Mouse (Mus musculus) testis, postnatal 10 days (tissue): ENCODE measurements around the gene Rhot2.
A peak's percentile ranks its signal among the peaks of the same experiment; 100 is the strongest.
"Not testable (repeated sequence)": the region's sequence is repeated elsewhere in the genome, so short reads cannot be mapped to it uniquely, and the experiment has no call there.

Source experiments
- DNase-seq: peaks from one replicate; pipeline ENCODE4 v3.0.0; 2021; ENCODE audit warnings: low spot score

Gene Rhot2

GRCm38 (mm10) chr17:25874148-25874720, 29.6 kb upstream of the Rhot2 start:
- no peak for DNase-seq

GRCm38 (mm10) chr17:25873405-25874147, 28.9 kb upstream of the Rhot2 start:
- DNase-seq, result no peak

- DNase-seq, result no peak
These were observed 28.0 kb upstream of the Rhot2 start for GRCm38 (mm10) chr17:25872676-25873075.

GRCm38 (mm10) chr17:25871566-25871965, 26.9 kb upstream of the Rhot2 start:
- DNase-seq, result not testable (repeated sequence)

GRCm38 (mm10) chr17:25869954-25870353, 25.3 kb upstream of the Rhot2 start:
- DNase-seq, result no peak

GRCm38 (mm10) chr17:25869498-25869897, 24.8 kb upstream of the Rhot2 start:
- no peak for DNase-seq

DNA sequence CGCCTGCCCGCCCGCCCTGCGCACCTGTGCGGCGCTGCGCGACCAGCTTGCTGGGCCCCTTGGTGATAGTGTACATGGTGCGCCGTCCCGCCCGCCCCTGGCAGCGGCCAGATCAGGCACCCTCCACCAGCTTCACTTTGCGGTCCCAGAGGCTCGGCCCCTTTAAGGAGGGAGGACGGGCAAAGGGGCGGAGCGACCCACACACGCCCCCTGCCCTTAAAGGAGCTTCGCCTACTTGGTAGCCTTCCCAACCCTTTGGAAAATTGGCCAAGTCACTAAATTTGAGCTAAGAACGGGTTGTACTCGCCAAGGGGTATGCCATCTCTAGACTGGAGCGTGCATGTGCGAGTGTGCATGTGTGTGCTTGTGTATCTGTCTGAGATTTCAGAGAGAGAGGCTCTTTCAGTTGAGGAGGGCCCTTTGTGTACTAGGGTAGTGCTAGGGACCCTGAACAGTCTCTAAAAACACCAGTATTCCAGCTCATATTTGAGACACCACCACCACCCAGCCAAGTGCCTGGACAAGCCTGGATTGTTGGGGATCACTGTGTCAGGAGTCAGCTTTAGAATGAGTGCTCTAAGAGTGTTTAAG, 24.0 kb upstream of the Rhot2 start, which contains the start of gene Mcrip2:
Gene Mcrip2, minus strand, starts transcription at position 164 of the 591 bp plus-strand sequence.
- DNase-seq, result peak; percentile 87

- peak; percentile 82 for DNase-seq
These were observed 23.4 kb upstream of the Rhot2 start for GRCm38 (mm10) chr17:25867836-25868600.

DNA sequence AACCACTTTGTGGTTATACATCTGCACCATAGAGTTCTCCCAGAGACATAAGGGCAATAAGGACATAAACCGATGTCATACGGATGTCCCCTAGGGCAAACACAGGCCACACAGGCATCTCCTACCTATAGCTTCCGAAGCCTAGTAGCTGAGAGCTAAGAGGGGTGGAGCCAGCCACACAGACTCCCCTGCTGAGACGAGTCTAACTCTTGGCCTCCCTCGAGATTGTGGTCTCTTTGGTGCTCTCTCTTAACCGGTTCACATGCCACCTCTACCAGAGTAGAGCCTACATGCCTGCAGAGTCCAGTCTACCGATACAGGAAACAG, 22.8 kb upstream of the Rhot2 start:
- DNase-seq, result no peak

- no peak for DNase-seq
These were observed 21.5 kb upstream of the Rhot2 start for GRCm38 (mm10) chr17:25866172-25866571.

DNA sequence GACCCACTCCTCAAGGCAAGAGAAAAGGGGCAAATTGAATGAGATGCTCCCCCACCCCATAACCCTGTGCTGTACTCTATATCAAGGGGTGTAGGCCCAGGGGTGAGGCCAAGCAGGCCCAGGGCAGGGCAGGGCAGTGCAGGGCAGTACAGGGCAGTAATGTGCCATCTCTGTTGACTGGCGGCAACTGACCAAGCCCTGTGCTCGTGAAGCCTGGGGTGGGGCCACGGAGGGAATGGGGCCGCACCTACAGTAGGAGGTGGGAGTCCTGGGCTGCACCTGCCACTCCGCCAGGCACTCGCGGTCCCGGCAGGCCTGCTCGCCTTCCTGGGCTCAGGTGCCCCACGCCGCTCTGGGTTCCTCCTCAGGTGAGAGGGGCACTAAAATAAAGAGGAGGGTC, 20.6 kb upstream of the Rhot2 start:
- no peak for DNase-seq

GRCm38 (mm10) chr17:25864311-25864710, 19.7 kb upstream of the Rhot2 start:
- DNase-seq, result no peak

DNA sequence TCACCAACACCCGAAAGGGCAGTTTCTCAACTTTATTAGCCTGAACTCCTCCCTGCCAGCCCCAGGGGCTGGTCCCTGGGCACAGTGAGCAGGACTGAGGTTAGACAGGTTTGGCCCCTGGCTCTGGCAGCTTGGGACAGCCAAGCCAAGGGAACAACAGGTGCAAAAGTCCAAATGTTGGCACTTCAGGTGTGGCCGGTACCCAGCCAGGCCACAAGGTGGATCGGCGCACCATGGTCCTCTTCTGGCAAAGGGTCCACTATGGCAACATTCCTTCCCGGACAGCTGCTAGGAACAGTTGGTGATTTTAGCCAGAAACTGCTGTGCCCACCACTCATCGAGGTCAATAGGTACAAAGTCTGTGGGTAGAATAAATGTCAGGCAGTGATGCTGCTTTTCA, 19.0 kb upstream of the Rhot2 start:
- no peak for DNase-seq

DNA sequence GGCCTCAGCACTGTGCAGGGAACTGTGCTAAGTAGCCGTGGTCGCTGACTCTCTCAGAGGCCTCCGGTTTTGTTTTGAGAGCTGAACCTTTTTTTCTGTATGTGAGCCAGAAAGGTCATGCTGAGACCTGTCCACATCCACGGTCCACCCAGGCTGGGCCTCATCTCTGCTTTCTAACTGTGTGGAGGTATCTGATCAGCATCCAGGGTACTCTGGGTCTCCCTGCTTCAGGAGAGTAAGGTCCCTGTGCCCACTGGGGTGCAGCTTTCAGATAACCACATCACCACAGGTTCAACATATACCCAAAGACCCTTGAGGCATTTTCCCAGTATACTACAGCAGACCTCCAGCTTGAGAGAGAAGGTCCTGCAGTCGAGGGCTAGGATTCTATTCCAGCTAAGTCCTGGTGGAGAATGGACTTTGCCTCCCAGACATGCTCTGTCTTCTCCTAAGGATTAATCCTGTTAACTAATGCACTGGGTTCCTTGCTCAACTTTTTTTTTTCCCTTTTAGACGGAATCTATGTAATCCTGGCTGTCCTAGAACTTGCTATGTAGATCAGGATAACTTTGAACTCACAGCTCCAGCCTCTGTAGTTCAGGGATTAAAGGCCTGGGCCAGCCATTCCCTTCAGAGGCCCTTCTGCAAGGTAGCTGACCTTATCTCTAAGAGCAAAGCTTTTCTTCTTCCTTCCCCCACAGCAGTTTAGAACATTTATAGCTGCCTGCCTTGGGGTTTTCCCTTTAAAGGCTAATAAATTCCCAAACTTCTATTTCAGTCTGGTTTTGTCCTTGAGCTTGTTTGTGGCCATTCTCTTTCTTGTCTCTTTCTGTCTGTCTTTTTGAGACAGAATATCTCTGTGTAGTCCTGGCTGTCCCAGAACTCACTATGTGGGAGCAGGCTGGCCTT, 17.3 kb upstream of the Rhot2 start:
- DNase-seq, result no peak

DNA sequence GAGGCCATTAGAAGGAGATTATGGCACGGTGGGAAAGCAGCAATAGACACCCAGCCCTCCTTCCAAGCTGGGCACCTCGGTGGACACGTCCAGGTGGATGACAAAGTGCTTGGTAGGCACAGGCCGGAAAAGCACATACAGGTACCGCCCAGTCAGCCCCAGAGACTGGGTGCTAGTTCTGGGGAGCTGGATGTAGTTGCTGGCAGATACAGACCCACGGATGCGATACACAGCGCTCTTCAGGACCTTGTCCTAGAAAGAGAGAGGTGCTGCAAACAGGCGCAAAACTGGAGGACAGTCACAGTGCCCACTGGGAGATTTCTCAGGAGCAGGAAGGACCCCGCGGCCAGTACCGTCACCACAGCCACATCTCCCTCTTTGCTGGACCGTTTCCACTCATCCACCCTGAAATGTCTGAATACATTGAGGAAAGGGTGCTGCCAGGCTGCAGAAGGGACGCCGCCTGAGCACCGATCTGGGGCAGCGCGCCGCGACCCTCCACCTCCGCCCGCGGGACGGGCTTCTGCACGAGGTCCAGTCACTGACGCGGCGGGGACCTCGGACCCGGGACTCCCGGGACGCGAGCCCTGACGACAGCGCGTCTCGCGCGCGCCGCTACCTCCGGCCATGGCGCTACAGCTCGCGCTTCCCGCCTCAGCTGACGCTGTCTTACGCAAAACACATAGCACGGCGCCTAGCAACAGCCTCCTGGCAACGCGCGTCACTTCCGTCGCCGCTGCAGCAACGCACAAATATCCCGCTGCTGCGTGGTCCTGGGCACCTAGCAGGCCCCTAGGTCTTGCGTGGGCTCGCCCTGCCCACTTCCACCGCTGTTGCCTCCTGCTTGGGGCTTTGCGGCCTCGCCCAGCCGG, 16.4 kb upstream of the Rhot2 start, which contains the start of gene Wdr90:
Gene Wdr90, minus strand, starts transcription at position 670 of the 872 bp plus-strand sequence.
- DNase-seq, result peak; percentile 90

GRCm38 (mm10) chr17:25860229-25860628, 15.6 kb upstream of the Rhot2 start:
- no peak for DNase-seq

DNA sequence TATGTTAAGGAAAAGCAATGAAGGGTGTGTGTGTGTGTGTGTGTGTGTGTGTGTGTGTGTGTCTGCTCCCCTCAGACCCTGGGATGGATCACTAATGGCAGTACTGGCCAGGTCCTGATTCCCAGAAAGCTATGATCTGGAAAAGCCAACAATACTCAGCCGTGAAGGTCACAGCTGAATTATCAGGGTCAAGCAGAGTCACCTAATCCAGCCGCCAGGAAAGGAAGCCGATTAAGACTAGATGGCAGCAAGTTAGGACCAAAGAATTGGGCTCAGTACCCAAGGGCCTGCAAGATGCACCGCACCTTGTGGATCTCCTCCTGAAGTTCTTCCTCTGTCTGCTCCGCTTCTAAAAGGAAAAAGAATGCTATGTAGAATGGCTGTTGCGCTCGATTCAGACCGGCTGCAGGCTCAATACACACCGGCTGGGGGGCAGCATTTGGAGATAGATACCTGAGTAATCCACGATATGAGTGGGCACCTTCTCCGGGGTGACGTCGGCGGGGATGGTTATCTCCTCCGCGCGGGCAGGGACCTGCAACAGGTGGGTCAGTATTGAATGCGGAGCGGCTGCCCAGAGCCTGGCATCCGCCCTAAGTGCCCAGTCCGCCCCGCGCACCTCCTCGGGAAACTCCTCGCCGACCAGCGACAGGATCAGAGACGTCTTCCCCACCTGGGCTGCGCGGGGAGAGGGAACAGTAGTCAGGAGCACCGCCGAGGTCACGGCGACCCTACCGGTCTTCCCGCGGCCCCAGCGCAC, 835 bp downstream of the Rhot2 start:
- no peak for DNase-seq

DNA sequence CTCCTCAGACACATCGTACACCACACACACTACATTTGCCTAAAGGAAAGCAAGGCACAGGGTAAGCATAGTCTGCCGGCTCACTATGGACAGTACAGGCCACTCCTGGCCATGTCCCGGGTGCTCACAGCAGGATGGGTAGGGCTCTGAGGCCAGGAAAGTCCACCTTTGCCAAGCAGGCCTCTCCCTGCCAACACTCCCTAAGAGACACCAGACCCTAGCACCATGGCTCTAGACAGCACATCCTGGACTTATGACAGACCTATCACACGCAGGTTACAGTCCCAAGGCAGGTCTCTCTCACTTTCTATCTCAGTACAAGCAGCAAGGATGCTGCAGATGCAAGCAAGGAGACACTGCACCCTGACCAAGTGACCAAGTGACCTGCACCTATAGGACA, 1.5 kb downstream of the Rhot2 start:
- DNase-seq, result no peak

DNA sequence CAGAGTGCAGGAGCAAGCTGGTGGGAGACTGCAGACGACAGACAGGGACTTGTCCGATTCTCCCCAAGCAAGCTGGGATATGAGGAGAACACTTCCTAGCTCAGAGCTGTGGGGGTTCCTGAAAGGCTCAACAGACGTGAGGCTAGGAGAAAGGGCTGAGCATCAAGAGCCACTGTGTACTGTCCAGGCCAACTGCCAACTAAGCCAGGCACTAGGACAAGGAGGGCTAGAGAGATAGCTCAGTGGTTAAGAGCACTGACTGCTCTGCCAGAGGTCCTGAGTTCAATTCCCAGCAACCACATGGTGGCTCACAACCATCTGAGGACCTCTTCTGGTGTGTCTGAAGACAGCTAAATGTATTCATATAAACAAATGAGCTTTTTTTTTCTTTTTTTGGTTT, 2.1 kb downstream of the Rhot2 start:
- DNase-seq, result no peak
